Mouse (Mus musculus) heart, postnatal 0 days (tissue): ENCODE measurements around the gene Amph.

Experiments
- CTCF ChIP-seq: IDR thresholded peaks from 2 replicates; pipeline ENCODE4 v1.5.1; 2016; ENCODE audit warnings: antibody characterized with exemption, control low read depth, low read depth
- EP300 ChIP-seq: IDR thresholded peaks from 2 replicates; pipeline ENCODE4 v1.6.1; 2016; ENCODE audit warnings: antibody characterized with exemption, low read depth

DNA sequence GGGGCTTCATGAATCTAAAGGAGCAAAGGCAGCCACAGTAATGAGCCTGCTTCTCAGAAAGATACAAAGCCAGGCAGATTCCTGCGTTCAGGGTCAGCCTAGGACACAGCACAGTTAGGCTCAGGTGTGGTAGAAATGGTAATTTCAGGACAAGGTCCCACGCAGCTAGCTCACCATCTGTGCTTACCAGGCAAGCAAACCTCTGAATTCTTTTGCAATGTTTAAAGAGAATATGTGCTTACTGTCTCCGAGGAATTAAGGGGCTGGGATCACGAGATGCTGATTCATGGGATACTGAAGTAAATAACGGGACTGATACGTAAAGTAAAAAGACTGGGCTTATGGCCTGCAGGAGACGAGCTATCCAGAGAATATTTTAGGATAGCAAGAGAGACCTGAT lies 212.6 kb downstream of the Amph start:
- no peak for TF ChIP-seq EP300
- no peak for TF ChIP-seq CTCF
